Mouse (Mus musculus) 416B (cell line): ENCODE data around the gene Mrps24.
A peak's percentile ranks its signal among the peaks of the same experiment; 100 is the strongest.

Experiments used
- DNase-seq: peaks from one replicate; pipeline ENCODE4 v3.0.0; 2011; ENCODE audit warnings: low read depth

Gene Mrps24

GRCm38 (mm10) chr11:5715630-5716105, at the start of gene Mrps24:
TSS of gene Mrps24 (minus strand) at chr11:5715680.
- DNase-seq = no peak

GRCm38 (mm10) chr11:5762633-5762982, 47.1 kb upstream of the Mrps24 start:
- DNase-seq = no peak

- peak; percentile 98 for DNase-seq
These were observed 46.5 kb upstream of the Mrps24 start, which contains the start of gene Urgcp for GRCm38 (mm10) chr11:5761820-5762632. TSS of gene Urgcp (minus strand) at chr11:5762376.

GRCm38 (mm10) chr11:5753755-5754154, 38.3 kb upstream of the Mrps24 start:
- DNase-seq = no peak

- no peak for DNase-seq
These were observed 29.5 kb upstream of the Mrps24 start for GRCm38 (mm10) chr11:5744951-5745350.

- peak; percentile 66 for DNase-seq
These were observed 26.6 kb upstream of the Mrps24 start for GRCm38 (mm10) chr11:5742106-5742505.

GRCm38 (mm10) chr11:5740965-5741627, 25.6 kb upstream of the Mrps24 start:
- DNase-seq = peak; percentile 66

GRCm38 (mm10) chr11:5740599-5740964, 25.1 kb upstream of the Mrps24 start:
- DNase-seq = peak; percentile 44

- DNase-seq = no peak
These were observed 24.4 kb upstream of the Mrps24 start for GRCm38 (mm10) chr11:5739846-5740245.

- no peak for DNase-seq
These were observed 23.6 kb upstream of the Mrps24 start for GRCm38 (mm10) chr11:5738888-5739632.

- DNase-seq = peak; percentile 82
These were observed 21.7 kb upstream of the Mrps24 start for GRCm38 (mm10) chr11:5737137-5737536.

GRCm38 (mm10) chr11:5734323-5734722, 18.8 kb upstream of the Mrps24 start:
- DNase-seq = no peak

GRCm38 (mm10) chr11:5732401-5732800, 16.9 kb upstream of the Mrps24 start:
- DNase-seq = no peak

- no peak for DNase-seq
These were observed 14.1 kb upstream of the Mrps24 start for GRCm38 (mm10) chr11:5729582-5729981.

- no peak for DNase-seq
These were observed 3.3 kb upstream of the Mrps24 start for GRCm38 (mm10) chr11:5718611-5719354.

GRCm38 (mm10) chr11:5716938-5717705, 1.6 kb upstream of the Mrps24 start:
- DNase-seq = no peak

- no peak for DNase-seq
These were observed 766 bp upstream of the Mrps24 start for GRCm38 (mm10) chr11:5716246-5716645.

- no peak for DNase-seq
These were observed 301 bp downstream of the Mrps24 start for GRCm38 (mm10) chr11:5715179-5715578.

- peak; percentile 91 for DNase-seq
These were observed 7.7 kb downstream of the Mrps24 start for GRCm38 (mm10) chr11:5707530-5708353.

- peak; percentile 37 for DNase-seq
These were observed 8.5 kb downstream of the Mrps24 start for GRCm38 (mm10) chr11:5706874-5707529.
